Mouse (Mus musculus) G1E (cell line): Measurements from ENCODE around the gene Ube2z.

Experiments used
- CTCF ChIP-seq: IDR thresholded peaks from 2 replicates; pipeline ENCODE4 v1.5.1; 2012; ENCODE audit warnings: low read depth, low read length, inconsistent platforms, mixed read lengths
- GATA1 ChIP-seq: IDR thresholded peaks from 2 replicates; pipeline ENCODE4 v1.6.1; 2012; ENCODE audit warnings: borderline replicate concordance, low read length, inconsistent platforms, mixed read lengths
- TAL1 ChIP-seq: conservative IDR thresholded peaks from 2 replicates; pipeline ENCODE4 v1.6.1; 2012; ENCODE audit warnings: low read depth, low read length, inconsistent platforms, mixed read lengths

DNA sequence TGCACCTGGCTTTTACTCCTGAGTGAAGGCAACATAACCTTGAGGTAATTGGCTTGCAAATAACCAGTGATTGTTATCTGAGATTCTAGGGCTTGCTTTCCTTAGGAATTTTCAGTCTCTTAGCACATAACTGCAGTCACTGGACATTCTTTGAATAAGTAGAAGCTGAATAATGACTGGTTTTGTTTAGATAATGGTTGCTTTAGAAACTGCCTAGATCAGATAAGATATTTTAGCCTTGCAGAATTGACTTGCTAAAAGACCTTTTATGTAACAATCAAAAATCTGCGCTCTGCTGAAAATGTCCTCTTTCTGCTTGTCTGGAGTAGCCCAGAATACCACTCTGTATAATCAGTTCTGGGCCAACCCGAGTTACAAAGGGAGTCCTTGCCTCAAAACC lies 48.9 kb upstream of the Ube2z start:
- no peak for TF ChIP-seq CTCF
- TF ChIP-seq TAL1: no peak
- TF ChIP-seq GATA1: no peak
